Comparison of ENCODE assay signal across 8 mouse cellular contexts in genomic region chr15:94403461-94404070, GRCm38 (mm10).
DNase-seq lines count a peak whose midpoint lies in the region; ATAC-seq and TF ChIP-seq lines count a peak whose summit lies in the region.

No protein-coding gene starts in this region.

- peak; percentile 47 for DNase-seq in gastrocnemius, adult 2 months
- no peak for DNase-seq in gastrocnemius, adult 8-10 months (ENCODE audit: low spot score in 2 of 2)
- peak; percentile 9 for DNase-seq in 3134 (ENCODE audit: extremely low read depth, insufficient read length, low spot score)
- DNase-seq in embryonic facial prominence, embryonic 14.5 days (ENCODE audit: low spot score) = no peak
- DNase-seq in hindbrain, postnatal 0 days (ENCODE audit: low spot score) = peak; percentile 40
- no peak for DNase-seq in ovary, postnatal 36 days (ENCODE audit: low spot score)
- DNase-seq in thymus, postnatal 10 days (ENCODE audit: low spot score in 2 of 2) = no peak

- no peaks in the 10 kb centered on the region for H3K36me3 ChIP-seq in embryonic facial prominence, embryonic 14.5 days (ENCODE audit: control insufficient read depth, insufficient read depth, low read length)
- no peaks in the 10 kb centered on the region for H3K36me3 ChIP-seq in hindbrain, postnatal 0 days (ENCODE audit: insufficient read depth, low read length)

- H3K9me3 ChIP-seq in embryonic facial prominence, embryonic 14.5 days (ENCODE audit: control insufficient read depth, low read length) = no peaks in the 10 kb centered on the region
- no peaks in the 10 kb centered on the region for H3K9me3 ChIP-seq in hindbrain, postnatal 0 days (ENCODE audit: low read length)

- peak; percentile 35 for ATAC-seq in embryonic facial prominence, embryonic 14.5 days (ENCODE audit: low read depth)
- peak; percentile 60 for ATAC-seq in hindbrain, postnatal 0 days
- 0 out of 2 replicates have a peak, but pooled peaks have one; percentile 13 for ATAC-seq in monocyte, adult 5-6 weeks (replicated peaks; ENCODE audit: insufficient number of reproducible peaks, low FRiP score, low TSS enrichment, poor library complexity, severe bottlenecking)

- H3K9ac ChIP-seq in embryonic facial prominence, embryonic 14.5 days (ENCODE audit: low read depth, low read length) = peak overlapping the region; percentile 73
- peak overlapping the region; percentile 74 for H3K9ac ChIP-seq in hindbrain, postnatal 0 days (replicated peaks; ENCODE audit: low read length)

- 0 out of 2 replicates have a peak, but pooled peaks cover 6% of the 10 kb centered on the region for H3K27me3 ChIP-seq in embryonic facial prominence, embryonic 14.5 days (replicated peaks; ENCODE audit: control insufficient read depth, insufficient read depth, low read length)
- no peaks in the 10 kb centered on the region for H3K27me3 ChIP-seq in hindbrain, postnatal 0 days (ENCODE audit: insufficient read depth, low read length)

- H3K27ac ChIP-seq in gastrocnemius, adult 2 months = peak overlapping the region; percentile 89
- H3K27ac ChIP-seq in embryonic facial prominence, embryonic 14.5 days (replicated peaks; ENCODE audit: low read depth, low read length) = no peak overlapping the region; the same call in 1 of the 2 replicates
- H3K27ac ChIP-seq in hindbrain, postnatal 0 days = peak overlapping the region; percentile 48; the same call in 1 of the 2 replicates

- intact Hi-C loops in gastrocnemius, adult 2 months (cut with DNase I) = loop anchor here (2.0 kb wide), 1 partner anchor 21 kb away; no protein-coding TSS in a partner anchor

- WGBS in embryonic facial prominence, embryonic 14.5 days = under 1% methylated on average over 30 of the region's 34 CpGs
- WGBS in hindbrain, postnatal 0 days = 2% methylated on average over 34 of the region's 34 CpGs

- 0 out of 2 replicates have a peak, but pooled peaks cover 6% of the 10 kb centered on the region for H3K4me1 ChIP-seq in embryonic facial prominence, embryonic 14.5 days (ENCODE audit: control insufficient read depth, insufficient read depth, low read length)
- H3K4me1 ChIP-seq in hindbrain, postnatal 0 days (ENCODE audit: insufficient read depth, low read length) = peaks cover 7% of the 10 kb centered on the region; the same call in 1 of the 2 replicates

- H3K4me3 ChIP-seq in gastrocnemius, adult 2 months = peak overlapping the region; percentile 85
- H3K4me3 ChIP-seq in embryonic facial prominence, embryonic 14.5 days (ENCODE audit: low read depth, low read length) = peak overlapping the region; percentile 73
- peak overlapping the region; percentile 71 for H3K4me3 ChIP-seq in hindbrain, postnatal 0 days (ENCODE audit: low read length)

- no peak for TF ChIP-seq CTCF in gastrocnemius, adult 2 months (IDR thresholded peaks at IDR 0.05)
- no peak for TF ChIP-seq CTCF in hindbrain, postnatal 0 days (IDR thresholded peaks at IDR 0.05; ENCODE audit: low read depth)

- peak overlapping the region; percentile 95 for H3K4me2 ChIP-seq in embryonic facial prominence, embryonic 14.5 days (ENCODE audit: low read depth, low read length)
- peak overlapping the region; percentile 97 for H3K4me2 ChIP-seq in hindbrain, postnatal 0 days (ENCODE audit: low read depth, low read length)

Comparison
In these comparisons a context has a peak if more than half of its experiments do, and no peak if none do; other contexts are left out.
1. DNase-seq: peak in gastrocnemius, adult 2 months (single experiment), 3134 (single experiment) and hindbrain, postnatal 0 days (single experiment); none in gastrocnemius, adult 8-10 months (0 of 2), embryonic facial prominence, embryonic 14.5 days (single experiment), ovary, postnatal 36 days (single experiment) and thymus, postnatal 10 days (0 of 2).
2. Peak in every context shown above with its lines, with median percentiles within 50 percentile points of each other: H3K4me3 ChIP-seq and ATAC-seq.